Mouse (Mus musculus) hematopoietic stem cell, adult 5-6 weeks (primary cell): ENCODE measurements at regions not wholly inside any gene's neighbourhood (a gene's known extent, or its start where the extent isn't known, plus 50 kb on each side); places are given as distances from the start of the nearest gene placed in this dataset.

Source experiments
- ATAC-seq, 2 experiments: fragments of 125-278 bp in 1 of 2; replicated peaks in 1 of 2; 2 replicates each; pipeline ENCODE4 v1.8.0; 2016 to 2017; ENCODE audit warnings: inconsistent platforms in 2 of 2, mild to moderate bottlenecking in 2 of 2, moderate number of reproducible peaks in 2 of 2, low read depth in 1 of 2, moderate TSS enrichment in 1 of 2; ENCODE audit not compliant: low FRiP score in 2 of 2, poor library complexity in 2 of 2, severe bottlenecking in 2 of 2, insufficient read depth in 1 of 2, low TSS enrichment in 1 of 2

DNA sequence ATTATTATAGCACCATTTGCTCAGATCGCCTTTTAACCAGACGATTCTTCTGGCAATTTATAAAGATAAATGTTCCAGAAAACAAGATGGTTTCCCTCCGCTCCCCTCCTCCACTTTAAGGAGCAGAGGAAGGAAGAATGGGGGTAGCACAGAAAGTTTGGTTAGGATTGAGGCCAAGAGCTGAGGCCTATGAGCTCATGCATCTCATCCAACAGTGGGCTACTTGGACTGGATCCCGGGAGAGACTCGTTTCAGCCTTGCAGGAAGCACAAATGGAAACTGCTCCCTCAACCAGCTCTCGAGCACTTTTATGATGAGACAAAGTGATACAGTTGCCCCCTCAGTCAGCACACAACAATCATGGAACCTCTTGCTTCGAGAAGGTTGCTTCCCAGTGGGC, 97.9 kb upstream of the Irx3 start:
- no peak for ATAC-seq

DNA sequence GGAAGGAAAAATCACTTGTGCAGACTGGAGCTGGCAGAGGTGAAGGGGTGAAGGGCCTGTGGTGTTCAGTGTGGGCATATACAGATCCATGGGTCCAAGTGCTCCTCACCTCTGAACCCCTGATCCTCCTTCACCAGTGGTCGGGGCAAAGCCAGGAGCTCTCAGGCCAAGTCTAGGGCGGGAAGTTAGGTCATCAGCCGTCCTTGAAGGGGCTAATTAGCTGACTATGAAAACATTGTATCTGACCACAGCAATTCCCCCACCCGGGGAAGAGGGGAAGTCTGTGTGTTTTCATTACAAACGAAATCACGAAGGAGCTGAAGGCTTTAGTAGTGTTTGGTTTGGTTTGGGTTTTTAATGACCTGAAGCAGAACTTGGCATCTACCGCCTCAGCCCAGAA, 95.5 kb upstream of the Irx3 start:
- ATAC-seq: no peak

DNA sequence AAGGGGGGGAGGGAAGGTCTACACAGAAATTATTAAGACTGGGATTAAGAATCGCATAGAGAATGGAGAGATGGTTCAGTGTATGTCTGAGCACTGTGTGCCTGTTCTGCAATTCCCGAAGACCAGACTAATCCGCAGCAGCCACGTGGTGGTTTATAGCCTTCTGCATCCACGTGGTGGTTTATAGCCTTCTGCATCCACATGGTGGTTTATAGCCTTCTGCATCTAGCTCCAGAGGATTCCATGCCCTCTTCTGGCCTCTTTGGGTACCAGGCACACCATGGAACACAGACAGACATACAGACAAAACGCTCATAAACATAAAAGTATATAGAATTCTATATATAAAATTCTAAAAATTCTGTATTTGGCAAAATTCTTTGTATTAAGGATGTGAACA, 94.1 kb upstream of the Irx3 start:
- ATAC-seq: no peak

- no peak for ATAC-seq
Measured at GRCm38 (mm10) chr8:91884862-91885261, 83.0 kb upstream of the Irx3 start.

- no peak for ATAC-seq
Measured at GRCm38 (mm10) chr8:91884325-91884724, 82.5 kb upstream of the Irx3 start.

- ATAC-seq: no peak
Measured at GRCm38 (mm10) chr8:91883012-91883411, 81.1 kb upstream of the Irx3 start.

GRCm38 (mm10) chr8:91878886-91879285, 77.0 kb upstream of the Irx3 start:
- ATAC-seq: no peak

DNA sequence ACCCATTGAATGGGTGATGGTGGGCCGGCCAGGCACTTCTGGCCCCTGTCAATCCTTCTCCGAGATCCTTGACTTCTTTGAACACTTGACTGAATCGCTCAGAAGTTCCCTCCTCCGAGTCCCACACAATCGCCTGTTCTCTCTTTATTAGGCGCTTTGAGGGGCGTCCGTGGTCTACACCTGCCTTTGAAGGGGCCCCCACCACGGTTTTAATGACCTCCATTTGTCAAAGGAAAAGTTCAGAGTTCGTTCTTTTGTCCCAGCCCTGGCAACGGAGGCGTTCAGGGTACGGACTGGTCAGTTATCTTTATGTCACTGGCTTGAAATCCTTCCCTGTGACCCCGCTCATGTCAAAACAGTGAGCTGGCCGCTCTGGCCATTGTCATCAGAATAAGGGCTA, 74.3 kb upstream of the Irx3 start:
- no peak for ATAC-seq

GRCm38 (mm10) chr8:91873232-91873631, 71.4 kb upstream of the Irx3 start:
- ATAC-seq: no peak

DNA sequence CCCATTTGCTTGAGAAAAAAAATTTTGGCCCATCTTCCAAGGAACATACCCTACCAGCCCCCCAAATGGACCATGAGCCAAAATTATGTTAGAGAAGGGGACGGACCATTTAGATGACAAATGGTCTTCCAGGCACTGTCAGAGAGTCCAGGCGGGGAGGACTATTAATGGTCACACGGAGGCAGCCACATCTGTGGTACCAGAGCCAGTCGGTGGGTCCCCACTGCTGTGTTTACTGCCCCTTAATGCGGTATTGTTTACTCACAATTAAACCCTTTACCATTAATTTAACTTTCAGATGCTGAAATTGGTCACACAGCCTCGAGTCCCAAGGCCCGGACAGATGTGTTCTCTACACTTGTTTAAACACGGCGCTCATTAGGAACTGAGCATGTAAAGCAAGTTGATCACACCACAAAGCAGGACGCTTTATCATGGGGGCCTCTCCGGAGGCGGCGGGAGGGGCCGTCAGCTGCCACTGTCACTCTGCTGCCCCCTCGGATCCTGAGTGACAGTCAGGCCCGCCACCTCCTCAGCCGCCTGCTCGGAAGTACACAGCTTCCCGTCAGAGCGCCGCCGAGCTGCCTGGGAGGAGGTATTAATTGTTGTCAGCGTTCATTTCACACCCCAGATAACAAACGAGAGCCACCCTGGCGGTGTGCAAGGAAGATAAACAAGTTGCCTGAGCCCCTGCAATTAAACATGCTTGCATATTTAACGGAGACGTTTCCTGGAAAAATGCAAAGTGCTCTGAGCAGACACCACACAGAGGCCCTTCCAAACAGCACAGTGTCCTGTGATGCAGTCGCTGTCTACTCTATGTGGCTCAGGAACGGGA, 70.6 kb upstream of the Irx3 start:
- peak; percentile 72 to 77 for ATAC-seq

DNA sequence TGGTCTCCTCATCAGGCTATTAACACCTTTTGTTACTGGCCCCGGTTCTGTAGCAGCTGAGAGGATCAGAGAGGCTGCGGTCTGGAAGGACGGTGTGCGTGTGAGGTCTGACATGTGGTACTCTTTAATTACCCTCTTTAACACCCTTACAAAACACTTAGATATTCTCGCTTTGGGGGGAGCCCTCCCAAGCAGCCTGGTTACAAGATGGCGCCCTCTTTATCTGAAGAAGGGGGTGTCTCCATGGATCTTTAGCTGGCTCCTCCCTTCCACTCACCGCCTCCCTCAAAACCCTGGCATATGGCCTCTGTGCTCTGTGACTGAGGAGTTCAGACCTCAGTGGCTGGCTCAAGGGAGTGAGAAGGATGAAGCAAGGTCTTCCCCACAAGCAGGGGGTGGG, 65.2 kb upstream of the Irx3 start:
- ATAC-seq: no peak

DNA sequence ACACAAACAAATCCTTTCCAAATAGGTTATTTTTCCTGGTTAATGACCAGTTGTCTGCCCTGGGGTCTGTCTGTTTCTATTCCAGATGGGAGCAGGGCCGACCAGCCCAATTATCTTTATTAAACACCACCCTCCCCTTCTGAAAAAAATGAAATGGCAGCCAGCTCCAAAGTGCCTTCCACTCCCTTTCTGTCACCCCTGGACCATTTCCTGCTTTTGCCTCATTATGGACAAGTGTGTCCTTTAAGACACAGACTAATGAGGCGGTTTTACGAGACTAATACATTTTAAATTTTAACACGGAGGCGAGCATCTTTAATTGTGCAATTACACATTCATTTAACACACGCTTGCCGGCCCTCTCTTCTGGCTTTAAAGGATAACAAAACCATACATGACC, 64.2 kb upstream of the Irx3 start:
- no peak for ATAC-seq

DNA sequence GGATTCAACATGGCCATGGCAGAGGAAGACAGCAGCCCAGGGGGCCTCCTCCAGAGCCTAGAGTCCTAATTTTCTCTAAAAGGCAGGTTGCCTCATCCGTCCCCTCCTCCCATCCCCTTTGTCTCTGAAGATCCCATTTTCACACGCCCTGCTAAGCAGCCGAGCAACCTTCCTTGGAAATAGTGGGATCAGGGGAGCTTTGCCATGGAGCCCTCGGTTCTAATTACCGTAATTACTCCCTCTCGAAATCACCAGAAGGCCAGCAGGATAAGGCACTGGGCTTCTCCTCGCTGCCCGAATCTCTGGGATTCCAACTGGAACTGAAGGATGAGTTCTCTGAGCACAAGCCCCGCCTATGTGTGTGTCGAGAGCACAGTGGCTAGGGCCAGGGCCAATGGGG, 63.5 kb upstream of the Irx3 start:
- ATAC-seq: no peak

DNA sequence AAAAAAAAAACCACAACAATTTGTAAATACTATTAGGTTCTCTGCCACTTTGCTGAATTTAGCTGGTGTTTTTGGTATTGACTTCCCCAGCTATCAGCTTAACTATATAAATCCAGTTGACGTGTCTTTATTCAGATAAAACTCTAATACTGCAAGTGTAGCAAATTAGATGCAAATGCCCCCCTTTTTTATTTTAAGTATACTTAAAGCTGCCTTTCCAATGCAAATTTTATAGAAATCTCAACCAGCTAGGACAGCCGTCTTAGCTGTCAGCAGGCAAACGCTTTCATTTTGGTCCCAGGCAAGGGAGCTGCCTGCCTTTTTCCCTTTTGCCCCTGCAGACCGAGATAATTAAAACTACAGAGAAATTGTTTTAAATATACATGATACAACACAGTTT, 61.6 kb upstream of the Irx3 start:
- no peak for ATAC-seq

DNA sequence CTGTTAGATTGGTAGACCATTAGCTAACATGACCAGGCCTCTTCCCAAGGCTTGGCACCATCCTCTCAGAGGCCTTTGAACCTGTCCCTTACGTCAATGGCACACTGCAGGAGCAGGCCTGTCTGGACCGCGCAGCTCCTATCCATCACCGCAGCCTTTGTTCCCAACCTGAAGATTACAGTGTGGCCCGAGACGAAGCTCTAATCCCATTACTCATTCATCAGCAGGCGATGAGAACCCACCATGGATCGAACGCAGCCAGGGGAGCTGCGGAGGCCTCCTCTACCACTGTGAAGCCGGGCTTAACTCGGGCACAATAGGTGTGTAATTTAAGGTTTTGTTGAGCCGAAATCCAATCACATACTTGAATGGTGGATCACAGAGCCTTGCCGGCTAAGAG, 54.0 kb upstream of the Irx3 start:
- ATAC-seq: no peak

DNA sequence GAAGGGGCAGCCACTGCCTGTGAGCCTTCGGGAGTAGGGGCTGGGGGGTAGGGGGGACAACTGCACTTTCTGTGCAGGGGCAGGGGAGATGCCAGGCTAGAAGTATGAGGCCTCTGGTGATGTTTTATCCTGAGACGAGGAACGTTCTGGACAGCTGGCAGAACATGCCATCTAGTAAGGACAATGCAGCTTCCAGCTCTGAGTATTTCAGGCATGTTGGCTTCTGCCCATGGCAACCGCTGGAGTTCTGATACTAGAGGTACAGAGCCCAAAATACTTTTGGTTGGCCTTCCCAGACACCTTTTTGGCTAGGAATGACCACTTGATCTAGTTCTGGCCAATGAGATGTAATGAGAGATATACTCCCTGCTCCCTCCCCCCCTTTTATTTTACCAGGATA, 52.5 kb upstream of the Irx3 start:
- no peak for ATAC-seq

- ATAC-seq: no peak
Measured at GRCm38 (mm10) chr8:91853803-91854202, 51.9 kb upstream of the Irx3 start.

GRCm38 (mm10) chr8:91853336-91853735, 51.5 kb upstream of the Irx3 start:
- ATAC-seq: no peak
